Mouse (Mus musculus): ENCODE results near the gene Vmn1r178.
"Not testable (repeated sequence)": the region's sequence is repeated elsewhere in the genome, so short reads cannot be mapped to it uniquely, and the experiment has no call there.

Gene Vmn1r178

DNA sequence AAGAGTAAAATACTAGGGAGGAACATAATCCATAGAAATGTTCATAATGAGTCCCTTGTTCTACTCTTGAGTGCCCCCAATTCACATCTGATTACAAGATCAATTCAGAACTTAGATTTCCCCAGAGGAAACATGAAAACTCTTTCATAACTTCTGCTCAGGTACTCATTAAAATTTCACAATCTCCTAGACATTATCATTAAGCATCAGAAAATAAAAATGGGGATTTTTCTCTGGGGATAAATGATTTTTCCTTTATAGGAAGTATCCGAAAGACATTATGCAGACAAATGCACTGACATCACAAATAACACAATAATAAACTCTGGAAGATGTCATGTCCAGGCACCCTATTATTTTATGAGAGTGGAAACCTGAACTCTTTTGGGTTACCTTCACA lies at the start of gene Vmn1r178:
TSS of gene Vmn1r178 (plus strand) at position 301 of the 400 bp plus-strand sequence.
- no peak for DNase-seq (ENCODE audit: extremely low read depth, low read depth, low spot score)

DNA sequence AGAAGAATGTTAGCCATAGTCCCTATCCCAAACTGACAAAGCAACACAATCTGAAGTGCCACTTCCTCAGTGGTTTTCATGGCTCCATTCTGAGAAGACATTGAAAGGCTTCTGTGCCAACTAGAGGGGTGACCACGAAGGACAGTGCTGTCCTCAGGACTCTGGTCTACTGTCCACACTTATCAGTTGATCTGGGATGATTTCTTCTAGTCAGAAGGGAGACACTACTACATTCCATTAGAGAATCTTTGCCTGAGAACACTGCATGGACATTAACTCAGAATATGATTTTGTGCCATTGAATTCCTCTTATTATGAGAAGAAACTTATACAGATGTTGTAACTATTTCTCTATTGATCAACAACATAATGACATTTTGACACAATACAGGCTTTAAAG lies 25.5 kb upstream of the Vmn1r178 start, which contains the start of gene Vmn1r177:
TSS of gene Vmn1r177 (minus strand) at position 101 of the 400 bp plus-strand sequence.
- DNase-seq (ENCODE audit: extremely low read depth, low read depth, low spot score) = not testable (repeated sequence)

DNA sequence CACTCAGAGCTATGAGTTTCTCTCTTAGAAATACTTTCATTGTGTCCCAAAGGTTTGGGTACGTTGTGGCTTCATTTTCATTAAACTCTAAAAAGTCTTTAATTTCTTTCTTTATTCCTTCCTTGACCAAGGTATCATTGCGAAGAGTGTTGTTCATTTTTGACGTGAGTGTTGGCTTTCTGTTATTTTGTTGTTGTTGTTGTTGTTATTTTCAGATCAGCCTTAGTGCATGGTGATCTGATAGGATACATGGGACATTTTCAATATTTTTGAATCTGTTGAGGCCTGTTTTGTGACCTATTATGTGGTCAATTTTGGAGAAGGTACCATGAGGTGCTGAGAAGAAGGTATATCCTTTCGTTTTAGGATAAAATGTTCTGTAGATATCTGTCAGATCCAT lies 14.9 kb upstream of the Vmn1r178 start:
- not testable (repeated sequence) for DNase-seq (ENCODE audit: extremely low read depth, low read depth, low spot score)

DNA sequence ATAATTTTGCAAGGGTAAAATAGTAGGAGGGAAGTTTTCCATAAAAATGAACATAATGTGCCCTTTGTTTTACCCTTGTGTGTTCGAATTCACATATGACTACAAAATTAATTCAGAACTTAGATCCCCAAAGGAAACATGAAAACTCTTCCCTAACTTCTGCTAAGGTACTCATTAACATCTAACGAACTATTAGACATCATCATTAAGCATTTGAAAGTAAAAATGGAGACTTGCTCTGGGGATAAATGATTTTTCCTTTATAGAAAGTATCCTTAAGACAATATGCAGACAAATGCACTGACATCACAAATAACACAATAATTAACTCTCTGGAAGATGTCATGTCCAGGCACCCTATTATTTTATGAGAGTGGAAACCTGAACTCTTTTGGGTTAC lies 34.9 kb downstream of the Vmn1r178 start, which contains the start of gene Vmn1r179:
TSS of gene Vmn1r179 (plus strand) at position 301 of the 400 bp plus-strand sequence.
- DNase-seq (ENCODE audit: extremely low read depth, low read depth, low spot score) = no peak
